Mouse (Mus musculus): ENCODE data around the gene Tmem234. TPM values are rescaled to one million over a fixed set of nuclear protein-coding genes. Genes with fewer than 3 reads are reported as not detected.
"Not testable (repeated sequence)": the region's sequence is repeated elsewhere in the genome, so short reads cannot be mapped to it uniquely, and the experiment has no call there.

The Tmem234 gene
- 10 to 100 TPM; 93.0 to 96.7 TPM for total RNA-seq (2021)
- long read RNA-seq, experiment 1, transcript Tmem234-201 (5 exons, 1,437 nt): major isoform, 55 of 178 reads
- long read RNA-seq, experiment 1, transcript Tmem234-218 (4 exons, 1,124 nt): minor isoform, 8 of 178 reads
- long read RNA-seq, experiment 1, transcript Tmem234-210 (5 exons, 1,519 nt): minor isoform, 25 of 178 reads
- long read RNA-seq, experiment 1, transcript Tmem234-212 (6 exons, 680 nt): minor isoform, 12 of 178 reads
- long read RNA-seq, experiment 1, partial matches to known transcripts: 26 of 178 reads
- long read RNA-seq, experiment 1, other reads (novel, unspliced or antisense): 39 of 178 reads
- long read RNA-seq, experiment 2, transcript Tmem234-220 (4 exons, 652 nt): minor isoform, 5 of 74 reads
- long read RNA-seq, experiment 2, transcript Tmem234-203 (7 exons, 1,366 nt): minor isoform, 5 of 74 reads
- long read RNA-seq, experiment 2, transcript Tmem234-201 (5 exons, 1,437 nt): major isoform, 23 of 74 reads
- long read RNA-seq, experiment 2, transcript Tmem234-210 (5 exons, 1,519 nt): minor isoform, 11 of 74 reads
- long read RNA-seq, experiment 2, partial matches to known transcripts: 6 of 74 reads
- long read RNA-seq, experiment 2, other reads (novel, unspliced or antisense): 17 of 74 reads

DNA sequence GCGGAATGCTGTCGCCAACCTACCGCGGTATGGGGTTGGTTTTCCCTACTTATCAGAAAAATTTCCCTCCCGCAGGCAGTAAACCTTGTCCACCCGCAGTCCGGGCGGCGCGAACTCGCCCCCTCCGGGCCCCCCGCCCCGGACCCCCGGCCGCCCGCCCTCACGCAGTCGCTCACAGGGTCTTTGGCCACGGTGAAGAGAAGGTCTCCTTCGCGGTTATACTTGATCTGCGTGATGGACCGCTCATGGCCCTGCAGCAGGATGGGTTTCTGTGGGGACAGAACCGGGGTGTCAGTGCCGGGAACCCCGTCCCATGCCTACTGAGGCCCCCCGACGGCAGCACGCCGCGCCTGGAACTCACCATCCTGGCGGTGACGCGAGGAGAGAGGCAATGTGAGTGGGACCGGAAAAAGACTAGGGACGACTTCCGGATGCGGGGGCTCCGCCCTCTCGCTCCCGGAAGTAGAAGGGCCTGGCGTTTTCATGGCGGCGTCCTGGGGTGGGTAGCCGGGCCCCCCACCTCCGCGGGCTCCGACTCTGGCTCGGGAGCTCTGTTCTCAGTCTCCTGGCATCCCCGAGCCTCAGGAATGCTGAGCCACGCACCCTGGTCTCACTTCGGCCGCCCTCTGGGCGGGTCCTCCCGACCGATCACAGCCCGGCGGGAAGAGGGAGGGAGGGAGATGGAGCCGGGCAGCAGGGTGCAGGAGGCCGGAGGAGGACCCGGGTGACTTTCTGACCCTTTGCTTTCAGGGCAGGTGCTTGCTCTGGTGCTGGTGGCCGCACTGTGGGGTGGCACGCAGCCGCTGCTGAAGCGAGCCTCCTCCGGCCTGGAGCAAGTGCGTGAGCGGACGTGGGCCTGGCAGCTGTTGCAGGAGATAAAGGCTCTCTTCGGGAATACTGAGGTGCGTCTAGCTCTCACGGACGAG is at the start of gene Tmem234, which contains the start of gene Eif3i:
Gene Tmem234 (plus strand): TSS at position 436 of the 926 bp plus-strand sequence.
Gene Eif3i (minus strand): TSS at position 416 of the 926 bp plus-strand sequence.
- peak; percentile 89 to 91 for DNase-seq

DNA sequence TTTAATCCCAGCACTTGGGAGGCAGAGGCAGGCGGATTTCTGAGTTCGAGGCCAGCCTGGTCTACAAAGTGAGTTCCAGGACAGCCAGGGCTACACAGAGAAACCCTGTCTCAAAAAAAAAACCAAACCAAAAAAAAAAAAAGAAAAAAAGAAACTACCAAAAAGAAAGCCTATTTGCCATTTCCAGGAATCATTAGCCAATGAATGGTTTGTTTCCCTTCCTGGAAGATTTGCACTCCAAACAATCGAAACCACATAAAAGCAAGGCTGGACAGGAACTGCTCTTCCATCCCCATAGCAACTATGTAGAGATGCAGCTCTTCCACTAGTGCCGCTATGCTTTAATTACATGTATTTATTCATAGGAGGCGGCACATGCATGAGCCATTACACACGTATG is 46.0 kb upstream of the Tmem234 start:
- not testable (repeated sequence) for DNase-seq

DNA sequence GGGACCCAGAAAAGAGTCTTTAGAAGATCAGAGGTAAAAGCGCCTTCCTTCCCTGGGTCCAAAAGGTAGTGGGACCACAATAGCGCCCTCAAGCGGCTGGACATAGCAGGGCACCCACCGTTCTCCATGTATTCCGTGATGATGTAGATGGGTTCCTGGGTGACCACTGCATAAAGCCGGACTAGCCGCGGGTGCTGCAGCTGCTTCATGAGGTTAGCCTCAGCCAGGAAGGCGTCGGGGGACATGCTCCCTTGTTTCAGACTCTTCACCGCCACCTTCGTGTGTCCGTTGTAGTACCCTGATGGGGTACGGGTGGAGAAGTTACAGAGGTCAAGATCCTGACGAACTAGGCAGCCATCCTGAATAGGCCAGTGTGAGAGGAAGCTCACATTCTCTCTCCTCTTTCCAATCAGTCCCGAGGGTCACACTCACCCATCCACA is 45.0 kb upstream of the Tmem234 start:
- DNase-seq: peak; percentile 80 to 83

DNA sequence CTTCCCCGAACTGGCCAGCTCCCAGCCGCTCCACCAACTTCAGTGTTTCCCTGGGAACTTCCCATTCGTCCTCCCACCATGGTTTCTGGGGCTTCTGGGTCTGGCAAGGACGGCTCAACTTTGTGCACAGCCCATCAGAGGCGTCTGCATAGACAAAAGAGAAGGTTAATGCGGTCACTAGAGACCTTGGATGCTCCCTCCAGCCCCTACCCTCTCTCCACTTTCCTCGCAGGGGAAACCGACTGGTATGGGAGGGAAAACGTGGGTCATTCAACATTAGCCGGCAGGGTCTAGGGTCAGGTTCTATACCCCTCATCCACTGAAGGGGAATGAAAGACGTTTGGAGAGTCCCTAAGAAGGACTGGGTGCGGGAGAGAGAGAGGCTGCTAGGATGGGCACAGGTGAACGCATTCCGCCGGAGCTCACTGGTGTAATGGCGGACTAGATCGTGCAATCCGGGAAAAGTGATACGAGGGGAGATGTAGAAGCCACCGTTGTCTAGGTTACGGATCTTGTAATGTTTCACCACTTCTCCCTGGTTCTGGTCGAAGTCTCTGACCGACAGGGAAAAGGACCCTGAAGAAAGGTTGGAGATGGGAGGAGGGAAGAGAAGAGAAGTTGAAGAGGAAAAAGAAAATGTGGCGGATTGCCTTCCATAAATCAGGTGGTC is 44.5 kb upstream of the Tmem234 start:
- DNase-seq: peak; percentile 33 to 42

DNA sequence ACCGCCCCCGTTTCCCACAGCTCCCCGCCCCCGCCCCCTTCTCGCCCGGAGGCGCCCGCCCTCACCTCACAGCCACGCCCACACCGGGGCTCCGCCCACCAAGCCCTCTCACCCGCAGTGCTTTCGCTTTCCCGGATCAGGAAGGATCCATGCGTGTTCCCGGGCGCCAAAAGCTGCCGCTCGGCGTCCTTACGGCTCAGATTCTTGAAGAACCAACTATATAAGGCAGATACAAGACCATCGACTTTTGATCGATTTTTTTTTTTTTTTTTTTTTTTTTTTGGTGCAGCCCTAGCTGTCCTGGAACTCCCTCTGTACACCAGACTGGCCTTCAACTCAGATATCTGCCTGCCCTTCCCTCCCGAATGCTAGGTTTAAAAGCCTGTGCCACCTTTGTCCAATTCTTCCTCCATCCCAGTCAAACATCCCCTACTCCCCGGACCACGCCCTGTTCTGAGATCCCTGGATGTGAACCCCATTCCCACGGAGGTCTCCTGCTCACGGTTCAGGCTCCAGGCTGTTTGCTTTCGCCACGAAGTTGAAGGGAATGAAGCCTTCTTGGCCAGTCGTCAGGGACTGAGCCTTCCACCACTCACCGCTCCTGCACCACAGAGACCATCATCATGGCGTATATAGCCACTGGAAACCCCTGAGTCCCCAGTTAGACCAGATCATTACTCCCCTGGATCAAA is 43.8 kb upstream of the Tmem234 start:
- DNase-seq: peak; percentile 95 to 98

DNA sequence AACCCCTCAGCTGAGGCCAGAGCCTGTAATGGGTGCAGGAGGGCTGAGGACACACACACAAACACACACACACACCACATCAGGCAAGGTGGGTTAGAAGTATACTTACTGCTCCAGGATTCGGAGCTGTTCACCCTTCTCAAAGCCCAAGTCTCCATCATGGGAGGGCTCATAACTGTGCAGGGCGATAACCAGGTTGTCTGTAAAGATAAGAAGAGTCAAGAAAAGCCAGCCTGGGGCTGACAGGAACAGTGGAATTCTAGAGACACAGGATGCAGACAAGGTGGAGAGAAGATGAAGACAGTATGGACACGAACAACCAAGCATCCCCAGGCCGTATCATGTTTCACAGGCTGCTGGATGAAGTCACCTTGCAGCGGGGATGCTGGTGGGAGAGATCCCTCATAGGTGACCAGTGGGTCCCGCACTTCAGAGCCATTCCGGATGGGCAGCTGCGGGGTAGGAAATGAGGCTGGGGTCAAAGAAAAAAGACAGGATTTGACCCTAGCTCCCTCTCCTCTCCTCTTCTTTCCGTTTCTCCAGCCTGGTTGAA is 43.1 kb upstream of the Tmem234 start:
- DNase-seq: no peak

DNA sequence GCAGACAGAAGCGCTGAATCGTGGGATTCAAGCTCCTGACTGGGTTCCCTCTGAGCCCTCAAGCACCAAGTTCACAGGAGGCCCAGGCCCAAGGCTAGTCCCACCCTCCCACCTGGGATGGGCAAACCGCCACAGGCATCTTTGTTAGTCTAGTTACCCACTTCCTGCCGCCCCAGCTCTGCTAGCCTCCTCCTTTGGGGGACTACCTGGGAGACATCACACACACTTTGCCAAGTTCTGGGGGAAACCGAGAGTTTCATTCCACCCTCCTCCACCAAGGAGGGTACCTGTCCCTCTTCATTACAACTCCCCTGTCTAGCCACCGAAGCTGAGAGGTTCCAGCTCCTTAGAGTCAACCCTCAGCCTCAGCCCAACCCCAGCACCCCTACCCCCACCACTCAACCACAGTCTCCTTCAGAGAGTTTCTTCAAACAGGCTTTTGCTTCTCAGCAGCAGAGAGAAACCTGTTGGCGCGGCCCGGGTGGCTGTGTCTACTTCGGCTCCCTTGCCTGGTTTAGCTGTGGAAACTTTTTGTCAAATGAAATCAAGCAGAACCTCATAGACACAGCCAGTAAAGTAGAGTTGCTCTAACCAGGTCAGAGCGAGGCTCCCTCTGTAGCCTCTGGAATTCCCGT is 42.0 kb upstream of the Tmem234 start:
- no peak for DNase-seq

DNA sequence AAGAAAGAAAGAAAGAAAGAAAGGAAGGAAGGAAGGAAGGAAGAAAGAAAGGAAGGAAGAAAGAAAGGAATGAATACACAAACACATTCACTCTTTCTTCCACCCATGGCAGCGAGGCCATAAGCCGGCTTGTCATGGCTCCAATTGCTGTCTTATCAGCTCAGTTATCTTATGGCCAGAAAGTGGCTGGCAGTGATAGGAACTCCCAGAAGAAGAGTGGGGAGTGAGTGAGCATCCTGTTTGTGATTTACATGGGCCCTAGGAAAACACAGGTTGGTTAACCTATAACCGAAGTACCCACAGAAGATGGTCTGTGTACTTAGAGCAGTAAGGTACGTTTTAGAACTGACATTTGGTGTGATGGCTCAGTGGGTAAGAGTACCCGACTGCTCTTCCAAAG is 39.3 kb upstream of the Tmem234 start:
- no peak for DNase-seq

DNA sequence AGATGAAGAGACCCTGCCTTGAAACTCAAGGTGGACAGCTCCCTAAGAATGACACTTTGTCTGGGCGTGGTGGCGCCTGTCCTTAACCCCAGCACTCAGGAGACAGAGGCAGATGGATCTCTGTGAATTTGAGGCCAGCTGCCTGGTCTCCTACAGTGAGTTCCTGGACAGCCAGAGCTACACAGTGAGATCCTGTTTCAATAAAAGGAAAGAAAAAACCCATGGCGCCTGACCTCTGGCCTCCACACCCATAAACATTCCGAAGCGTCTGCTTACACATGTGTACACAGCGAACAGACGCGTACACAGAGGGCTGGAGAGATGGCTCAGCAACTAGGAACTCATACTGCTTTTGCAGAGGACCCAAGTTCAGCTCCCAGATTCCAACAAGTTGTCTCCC is 36.8 kb upstream of the Tmem234 start:
- no peak for DNase-seq

DNA sequence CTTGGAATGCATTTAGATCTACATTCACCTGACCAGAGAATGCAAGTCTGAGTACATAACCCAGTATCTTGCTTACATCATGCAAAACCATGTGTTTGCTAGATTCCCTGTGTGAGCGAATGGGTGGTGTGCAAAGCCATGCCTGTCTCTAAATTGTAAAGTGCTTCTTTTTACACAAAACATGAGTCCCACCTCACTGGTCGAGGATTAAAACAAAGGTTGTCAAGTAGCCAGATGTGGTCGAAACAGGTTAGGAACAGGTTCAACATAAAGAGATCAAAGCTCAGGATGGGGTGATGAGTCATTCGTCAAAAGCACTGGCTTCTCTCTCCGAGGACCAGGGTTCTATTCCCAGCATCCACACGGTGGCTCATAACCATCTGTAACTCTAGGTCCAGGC is 35.3 kb upstream of the Tmem234 start:
- DNase-seq: no peak

DNA sequence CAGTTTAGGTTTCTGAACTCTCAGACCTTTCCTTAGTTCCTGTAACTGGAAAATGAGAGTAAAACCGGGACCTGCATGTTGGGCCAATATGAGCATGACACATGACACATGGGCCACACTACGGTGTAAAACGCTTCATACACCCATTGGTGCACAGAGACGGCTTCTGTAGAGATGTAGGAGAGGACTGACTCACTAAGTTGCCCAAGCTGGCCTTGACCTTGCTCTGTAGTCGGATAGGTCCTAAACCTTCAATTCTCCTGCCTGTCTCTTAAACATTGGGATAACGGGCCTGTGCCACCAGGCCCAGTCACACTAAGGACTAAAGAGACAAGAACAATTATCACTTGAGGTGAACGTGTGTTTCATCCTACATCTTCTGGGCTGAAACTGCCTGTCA is 32.1 kb upstream of the Tmem234 start:
- peak in 1 of 2 experiments; percentile 57 for DNase-seq

DNA sequence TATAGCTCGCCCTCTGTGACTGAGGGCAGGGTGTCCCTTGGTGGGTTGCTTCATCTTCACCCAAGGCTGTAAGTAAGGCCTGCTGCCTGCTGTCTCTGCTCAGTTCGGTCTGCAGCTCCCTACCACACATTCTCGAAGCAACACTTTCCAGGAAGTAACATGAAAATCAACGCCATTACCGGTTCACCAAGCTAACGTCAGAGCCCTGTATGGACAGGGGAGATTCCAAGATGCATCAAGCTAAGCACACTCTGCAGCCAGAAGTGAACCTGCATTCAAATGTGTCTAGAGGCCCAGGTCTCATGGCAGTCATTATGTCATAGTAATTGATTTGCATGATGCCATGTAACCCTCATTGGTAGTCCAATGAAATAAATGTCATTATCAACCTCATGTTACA is 30.4 kb upstream of the Tmem234 start:
- DNase-seq: no peak

DNA sequence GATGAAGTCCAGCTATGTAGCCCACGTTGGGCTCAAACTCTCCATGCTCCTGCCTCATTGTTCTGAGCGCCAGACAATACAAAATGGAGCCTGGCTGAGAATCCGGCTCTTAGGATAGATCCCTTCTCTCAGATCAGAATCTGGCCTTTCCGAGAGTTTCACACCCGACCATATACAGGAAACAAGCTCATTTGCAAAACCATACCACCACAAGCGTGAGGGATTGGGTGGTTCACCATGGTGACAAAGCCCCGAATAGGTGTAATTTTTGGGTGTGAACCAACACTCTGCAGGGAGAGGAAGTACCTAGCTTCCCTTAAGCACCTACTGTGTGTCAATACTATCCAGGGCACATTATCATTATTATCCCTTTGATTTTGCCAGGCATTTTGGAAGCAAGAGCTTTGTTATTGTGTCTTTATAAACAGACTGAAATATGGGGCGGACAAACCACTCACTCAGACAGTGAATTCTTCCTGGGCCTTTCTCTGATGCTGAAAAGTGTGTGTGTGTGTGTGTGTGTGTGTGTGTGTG is 28.9 kb upstream of the Tmem234 start:
- no peak for DNase-seq

DNA sequence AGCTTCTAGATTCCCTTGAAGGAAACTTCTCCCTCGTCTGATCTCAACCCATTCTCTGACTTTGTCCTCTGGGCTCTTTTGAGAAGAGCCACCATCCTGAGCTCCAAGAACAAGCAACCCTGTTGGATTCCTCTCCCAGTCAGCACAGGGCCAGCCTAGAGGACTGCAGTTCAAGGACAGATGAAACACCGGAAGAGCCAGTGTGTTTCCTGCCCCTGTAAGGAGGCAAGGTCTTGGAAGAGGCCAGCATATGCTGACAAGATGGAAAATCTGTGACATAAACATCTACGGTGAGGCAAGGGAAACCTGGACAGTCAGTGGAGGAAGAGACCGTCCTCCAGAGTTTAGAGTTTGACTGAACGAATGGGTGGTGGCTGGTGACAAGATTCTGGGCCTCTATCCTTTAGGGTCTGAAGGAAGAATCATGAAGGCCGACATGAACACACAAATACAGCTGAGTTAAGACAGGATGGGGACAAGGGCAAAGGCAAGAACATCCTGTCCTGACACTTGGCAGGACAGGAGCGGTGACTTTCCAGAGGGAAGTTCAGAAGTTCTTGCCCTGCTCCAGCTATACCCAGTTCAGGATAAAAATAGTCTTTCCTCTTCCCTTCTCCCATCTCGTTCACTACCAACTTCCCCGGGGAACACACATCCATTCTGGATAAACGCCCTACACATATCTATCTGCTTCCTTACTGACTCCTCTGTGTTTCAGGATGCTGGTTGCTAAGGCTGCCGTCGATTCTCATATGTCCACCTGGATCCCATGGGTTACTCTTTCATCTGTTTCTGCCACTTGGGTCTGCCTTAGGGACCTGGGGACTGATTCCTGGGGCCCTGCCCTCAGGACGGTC is 28.0 kb upstream of the Tmem234 start:
- peak in 1 of 2 experiments; percentile 22 for DNase-seq

DNA sequence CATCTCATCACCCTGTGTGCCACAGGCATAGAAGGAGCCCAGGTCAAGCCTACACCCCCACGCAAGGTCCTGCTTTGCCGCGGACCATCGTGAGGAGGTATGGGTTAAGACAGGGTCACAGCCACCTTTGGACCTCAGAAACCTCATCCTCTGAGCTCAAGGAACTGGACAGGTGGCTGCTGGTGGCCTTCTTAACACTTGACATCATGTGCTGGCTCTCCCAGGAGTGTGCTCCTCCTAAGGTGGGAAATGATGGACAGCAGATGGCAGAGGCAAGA is 27.4 kb upstream of the Tmem234 start:
- no peak for DNase-seq

DNA sequence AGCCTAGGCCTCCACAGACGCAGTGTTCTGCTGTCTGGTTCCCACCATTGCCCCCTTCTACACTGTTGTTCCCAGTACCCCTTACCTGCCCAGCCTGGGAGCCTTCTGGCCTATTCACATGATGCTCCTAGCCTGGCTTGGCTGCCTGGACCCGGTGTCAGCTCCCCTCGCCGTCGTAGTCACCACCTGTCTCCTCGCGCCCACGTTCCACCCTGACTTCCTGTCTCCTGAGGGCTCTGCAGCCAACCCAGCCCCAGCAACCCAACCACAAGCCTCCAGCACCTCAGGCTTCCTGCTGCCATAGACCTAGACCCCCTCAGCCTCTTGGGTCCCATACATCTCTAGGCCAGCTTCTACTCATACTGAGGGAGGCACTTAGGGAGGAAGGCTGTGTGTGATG is 27.0 kb upstream of the Tmem234 start, which contains the start of gene Lck:
Gene Lck (minus strand): TSS at position 212 of the 400 bp plus-strand sequence.
- DNase-seq: no peak

DNA sequence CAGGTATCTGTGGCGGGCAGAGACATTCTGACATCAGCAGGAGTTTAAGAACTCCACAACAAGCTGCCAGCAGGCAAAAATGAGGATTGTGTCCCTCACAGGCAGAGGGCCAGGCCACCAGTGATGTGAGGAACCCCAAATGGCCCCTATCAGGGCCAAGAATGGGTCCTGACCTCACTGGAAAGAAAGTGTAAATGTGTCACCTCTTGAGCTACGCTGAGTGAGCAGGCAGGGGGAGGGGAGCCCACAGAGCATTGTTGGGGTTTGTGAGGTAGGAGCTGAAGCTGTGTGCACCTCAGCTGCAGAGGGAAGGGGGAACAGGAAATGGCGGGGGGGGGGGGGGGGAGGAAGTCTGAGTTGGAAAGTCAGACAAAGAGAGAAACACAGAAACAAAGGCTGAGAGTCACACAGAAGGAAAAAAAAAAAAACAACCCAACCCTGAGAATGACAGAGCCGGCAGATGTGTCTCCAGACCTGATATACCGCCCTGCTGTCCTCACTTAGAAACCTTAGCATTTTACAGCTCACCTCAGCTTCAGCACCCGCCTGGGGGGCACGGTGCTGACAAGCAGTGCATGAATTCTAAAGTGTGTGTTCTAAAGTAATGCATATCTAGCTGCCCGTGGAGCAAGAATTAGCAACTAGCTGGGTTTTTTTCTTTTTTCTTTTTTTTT is 25.2 kb upstream of the Tmem234 start:
- DNase-seq: peak; percentile 22 to 39

DNA sequence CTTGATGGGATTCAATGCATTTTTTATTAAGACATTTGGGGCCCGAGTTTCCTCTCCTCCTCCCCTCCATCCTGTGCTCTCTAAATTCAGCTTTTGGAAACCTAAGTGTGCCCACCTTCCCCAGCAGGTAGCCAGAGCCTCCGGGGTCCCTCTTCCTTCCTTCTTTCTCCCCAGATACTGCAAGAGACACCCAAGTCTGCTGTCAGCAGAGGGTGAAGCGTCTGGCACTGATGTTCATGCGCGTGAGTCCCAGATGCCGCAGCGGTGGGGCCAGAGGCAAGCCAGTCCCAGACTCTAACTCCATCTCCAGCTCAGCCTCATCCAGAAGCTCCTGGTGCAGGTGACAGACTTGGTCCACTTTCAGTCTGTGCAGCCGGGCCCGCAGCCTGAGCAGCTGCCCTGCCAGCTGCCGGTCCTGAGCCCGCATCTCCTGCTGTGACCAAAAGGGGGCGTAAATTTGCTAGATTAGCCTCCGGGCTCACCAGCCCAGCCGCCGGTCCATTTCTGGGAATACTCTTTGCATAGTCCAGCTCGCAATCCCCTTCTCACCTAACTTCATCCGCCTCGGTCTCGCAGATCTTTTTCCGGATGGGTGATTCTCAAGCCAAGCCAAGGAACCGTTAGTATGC is 23.5 kb upstream of the Tmem234 start:
- peak; percentile 87 to 88 for DNase-seq

Data from adrenal gland, postnatal 36 days (tissue).